Mouse (Mus musculus) neural tube, embryonic 11.5 days (tissue): ENCODE data around the gene Samd4. TPM values are rescaled to one million over a fixed set of nuclear protein-coding genes. Genes with fewer than 3 reads are reported as not detected.

ENCODE experiments used
- ATAC-seq: fragments of 200-750 bp; cut with Nextera tagmentation; 2 replicates; pipeline ENCODE4 v1.8.0; 2017; ENCODE audit warnings: moderate number of reproducible peaks, mild to moderate bottlenecking, moderate TSS enrichment, moderate library complexity; ENCODE audit not compliant: insufficient read depth, low FRiP score, low TSS enrichment
- DNase-seq: peaks from one replicate; pipeline ENCODE4 v3.0.0-alpha.2; 2015; ENCODE audit warnings: low spot score
- H3K27ac ChIP-seq: fragments of 300-500 bp; sonication (generic); 2 replicates; pipeline ENCODE4 v1.5.1; 2014; ENCODE audit warnings: low read depth, mild to moderate bottlenecking, low read length
- H3K27me3 ChIP-seq: fragments of 300-500 bp; sonication (generic); 2 replicates; pipeline ENCODE4 v1.6.1; 2014; ENCODE audit warnings: mild to moderate bottlenecking, low read length, mixed read lengths; ENCODE audit not compliant: control insufficient read depth, insufficient read depth
- H3K36me3 ChIP-seq: fragments of 300-500 bp; sonication (generic); 2 replicates; pipeline ENCODE4 v1.6.1; 2014; ENCODE audit warnings: mild to moderate bottlenecking, low read length, moderate library complexity, mixed read lengths; ENCODE audit not compliant: control insufficient read depth, insufficient read depth
- H3K4me1 ChIP-seq: fragments of 300-500 bp; sonication (generic); 2 replicates; pipeline ENCODE4 v1.6.1; 2014; ENCODE audit warnings: low read length, mixed read lengths; ENCODE audit not compliant: control insufficient read depth, insufficient read depth
- H3K4me2 ChIP-seq: fragments of 300-500 bp; sonication (generic); 2 replicates; pipeline ENCODE4 v1.6.1; 2014; ENCODE audit warnings: low read depth, mild to moderate bottlenecking, moderate library complexity
- H3K4me3 ChIP-seq: fragments of 300-500 bp; sonication (generic); 2 replicates; pipeline ENCODE4 v1.5.1; 2014; ENCODE audit warnings: low read depth, low read length
- H3K9ac ChIP-seq: fragments of 300-500 bp; sonication (generic); 2 replicates; pipeline ENCODE4 v1.6.1; 2014; ENCODE audit warnings: mild to moderate bottlenecking, low read length
- H3K9me3 ChIP-seq: fragments of 300-500 bp; sonication (generic); 2 replicates; pipeline ENCODE4 v1.6.1; 2016; ENCODE audit warnings: low read length; ENCODE audit not compliant: control insufficient read depth
- WGBS: fragments of 180-500 bp; shearing (Covaris S2); extraction: QIAGEN DNeasy Blood & Tissue Kit; methylation state at CpG from one replicate; pipeline ENCODE4 v1.1.7; 2014; 5-methylcytosine and 5-hydroxymethylcytosine counted together
- polyA plus RNA-seq: library from polyadenylated mRNA; unstranded; fragments of >200 nt; fragmentation: Nextera tagmentation; extraction: Ambion mirVana; gene quantifications from 2 replicates; pipeline ENCODE4 v1.2.1, GENCODE M21; 2014

The Samd4 gene
- polyA plus RNA-seq, 1 experiment from 2014 or later: 2.5 TPM

- DNase-seq (no peak), ATAC-seq (no peak)
- 76% methylated on average over 14 of the region's 14 CpGs for WGBS
- Histone ChIP-seq H3K4me2 (no peak overlapping the region), H3K27ac (no peak overlapping the region), H3K36me3 (no peaks in the 10 kb centered on the region), H3K9ac (no peak overlapping the region), H3K27me3 (no peaks in the 10 kb centered on the region), H3K4me1 (no peaks in the 10 kb centered on the region), H3K9me3 (no peaks in the 10 kb centered on the region), H3K4me3 (no peak overlapping the region)
These were observed 192.5 kb downstream of the Samd4 start for GRCm38 (mm10) chr14:47075010-47075677.

- Histone ChIP-seq H3K4me3 (no peak overlapping the region), H3K36me3 (no peaks in the 10 kb centered on the region), H3K9me3 (no peaks in the 10 kb centered on the region), H3K9ac (no peak overlapping the region), H3K27ac (no peak overlapping the region), H3K4me2 (no peak overlapping the region), H3K27me3 (no peaks in the 10 kb centered on the region), H3K4me1 (no peaks in the 10 kb centered on the region)
- ATAC-seq (no peak), DNase-seq (no peak)
- 93% methylated on average over 5 of the region's 5 CpGs for WGBS
These were observed 193.2 kb downstream of the Samd4 start for GRCm38 (mm10) chr14:47075856-47076255.

- Histone ChIP-seq H3K27ac (no peak overlapping the region), H3K27me3 (no peaks in the 10 kb centered on the region), H3K9ac (no peak overlapping the region), H3K4me1 (no peaks in the 10 kb centered on the region), H3K9me3 (no peaks in the 10 kb centered on the region), H3K36me3 (no peaks in the 10 kb centered on the region), H3K4me3 (no peak overlapping the region), H3K4me2 (no peak overlapping the region)
- no peak for DNase-seq
- ATAC-seq: no peak
- 96% methylated on average over 14 of the region's 14 CpGs for WGBS
These were observed 194.4 kb downstream of the Samd4 start for GRCm38 (mm10) chr14:47076956-47077575.

GRCm38 (mm10) chr14:47077576-47077970 is 194.9 kb downstream of the Samd4 start:
- DNase-seq (no peak), ATAC-seq (no peak)
- no peak overlapping the region for H3K4me3 ChIP-seq
- no peaks in the 10 kb centered on the region for H3K9me3 ChIP-seq
- H3K4me2 ChIP-seq: no peak overlapping the region
- no peaks in the 10 kb centered on the region for H3K27me3 ChIP-seq
- no peak overlapping the region for H3K9ac ChIP-seq
- H3K4me1 ChIP-seq: no peaks in the 10 kb centered on the region
- no peaks in the 10 kb centered on the region for H3K36me3 ChIP-seq
- 93% methylated on average over 3 of the region's 3 CpGs for WGBS
- H3K27ac ChIP-seq: no peak overlapping the region

GRCm38 (mm10) chr14:47079911-47080310 is 197.3 kb downstream of the Samd4 start:
- H3K9me3 ChIP-seq: no peaks in the 10 kb centered on the region
- H3K27me3 ChIP-seq: no peaks in the 10 kb centered on the region
- no peak overlapping the region for H3K4me2 ChIP-seq
- WGBS: 94% methylated on average over 7 of the region's 7 CpGs
- no peak overlapping the region for H3K9ac ChIP-seq
- no peak overlapping the region for H3K4me3 ChIP-seq
- H3K27ac ChIP-seq: no peak overlapping the region
- ATAC-seq: no peak
- H3K4me1 ChIP-seq: no peaks in the 10 kb centered on the region
- DNase-seq: no peak
- no peaks in the 10 kb centered on the region for H3K36me3 ChIP-seq

- Histone ChIP-seq H3K4me3 (no peak overlapping the region), H3K27ac (no peak overlapping the region), H3K4me1 (peaks cover 3% of the 10 kb centered on the region; the same call in 1 of the 2 replicates), H3K36me3 (no peaks in the 10 kb centered on the region), H3K27me3 (no peaks in the 10 kb centered on the region), H3K4me2 (no peak overlapping the region), H3K9ac (no peak overlapping the region), H3K9me3 (no peaks in the 10 kb centered on the region)
- WGBS: 80% methylated on average over 9 of the region's 9 CpGs
- ATAC-seq: no peak
- DNase-seq: no peak
These were observed 200.7 kb downstream of the Samd4 start for GRCm38 (mm10) chr14:47083311-47083710.

GRCm38 (mm10) chr14:47083838-47084237 is 201.2 kb downstream of the Samd4 start:
- H3K4me3 ChIP-seq: no peak overlapping the region
- ATAC-seq: no peak
- no peaks in the 10 kb centered on the region for H3K27me3 ChIP-seq
- H3K4me2 ChIP-seq: no peak overlapping the region
- 84% methylated on average over 6 of the region's 6 CpGs for WGBS
- H3K4me1 ChIP-seq: peaks cover 3% of the 10 kb centered on the region; the same call in 1 of the 2 replicates
- no peaks in the 10 kb centered on the region for H3K9me3 ChIP-seq
- no peaks in the 10 kb centered on the region for H3K36me3 ChIP-seq
- DNase-seq: no peak
- no peak overlapping the region for H3K27ac ChIP-seq
- H3K9ac ChIP-seq: no peak overlapping the region

- no peak for ATAC-seq
- H3K4me3 ChIP-seq: no peak overlapping the region
- no peaks in the 10 kb centered on the region for H3K27me3 ChIP-seq
- 91% methylated on average over 2 of the region's 2 CpGs for WGBS
- no peak overlapping the region for H3K27ac ChIP-seq
- H3K4me2 ChIP-seq: no peak overlapping the region
- H3K9ac ChIP-seq: no peak overlapping the region
- H3K9me3 ChIP-seq: no peaks in the 10 kb centered on the region
- no peak for DNase-seq
- H3K36me3 ChIP-seq: no peaks in the 10 kb centered on the region
- H3K4me1 ChIP-seq: peaks cover 3% of the 10 kb centered on the region; the same call in 1 of the 2 replicates
These were observed 202.0 kb downstream of the Samd4 start for GRCm38 (mm10) chr14:47084686-47085085.

GRCm38 (mm10) chr14:47086123-47086522 is 203.5 kb downstream of the Samd4 start:
- 63% methylated on average over 3 of the region's 3 CpGs for WGBS

More at GRCm38 (mm10) chr14:47086123-47086522, 203.5 kb downstream of the Samd4 start:
- H3K27ac ChIP-seq: no peak overlapping the region
- peaks cover 3% of the 10 kb centered on the region; the same call in 1 of the 2 replicates for H3K4me1 ChIP-seq
- H3K9me3 ChIP-seq: no peaks in the 10 kb centered on the region
- ATAC-seq: no peak
- no peak for DNase-seq
- H3K36me3 ChIP-seq: no peaks in the 10 kb centered on the region
- no peak overlapping the region; the same call in 1 of the 2 replicates for H3K4me2 ChIP-seq
- H3K27me3 ChIP-seq: no peaks in the 10 kb centered on the region
- H3K4me3 ChIP-seq: no peak overlapping the region
- H3K9ac ChIP-seq: no peak overlapping the region
